Mouse (Mus musculus) E14TG2a.4 (cell line): ENCODE results near the gene Ogn.

Experiments
- CTCF ChIP-seq: conservative IDR thresholded peaks from 2 replicates; pipeline ENCODE4 v1.5.1; 2014; ENCODE audit warnings: low read length
- NANOG ChIP-seq: IDR thresholded peaks from 2 replicates; pipeline ENCODE4 v1.6.1; 2014; ENCODE audit warnings: borderline replicate concordance, low read length, mixed read lengths

DNA sequence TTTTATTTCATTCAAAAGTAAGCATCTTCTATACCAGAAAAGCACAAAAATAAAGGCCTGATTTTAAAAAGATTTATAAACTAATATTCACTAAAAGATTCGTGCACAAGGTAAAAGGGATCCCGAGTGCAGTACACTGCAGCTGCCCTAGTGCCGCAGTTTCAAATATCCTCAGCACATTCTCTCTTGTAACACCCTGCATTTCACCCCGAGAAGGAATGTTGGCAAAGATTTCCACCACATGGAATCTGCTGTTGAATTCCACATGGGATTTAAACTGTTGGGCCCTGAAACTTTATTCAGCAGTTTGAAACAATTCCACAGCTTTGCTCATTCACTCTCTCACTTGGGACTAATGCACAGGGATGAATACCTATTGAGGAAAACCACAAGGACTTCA is at the start of gene Ogn:
- TF ChIP-seq CTCF (no peak), NANOG (no peak)
